Mouse (Mus musculus): ENCODE measurements at regions not wholly inside any gene's neighbourhood (a gene's known extent, or its start where the extent isn't known, plus 50 kb on each side); places are given as distances from the start of the nearest gene placed in this dataset.

DNA sequence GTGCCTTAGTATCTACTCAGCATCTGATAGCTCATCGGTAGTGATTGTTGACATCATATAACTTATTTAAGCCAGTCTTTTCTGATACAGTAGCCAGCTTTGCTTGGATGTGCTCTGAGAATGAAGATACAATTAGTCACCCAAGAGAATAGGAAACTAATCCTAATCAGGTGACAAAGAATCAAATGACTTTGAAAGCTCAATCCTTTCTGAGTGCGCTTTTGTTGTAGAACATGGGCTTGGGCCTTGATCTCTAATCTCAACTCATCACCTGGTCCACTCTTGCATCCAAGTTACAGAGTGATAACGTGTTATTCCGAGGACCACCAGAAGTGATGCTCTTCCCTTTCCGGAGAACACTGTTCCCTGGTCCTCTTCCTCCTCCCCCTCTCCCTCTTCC, 86.9 kb upstream of the Cpm start:
- no peak for DNase-seq (ENCODE audit: low read depth, low spot score)

DNA sequence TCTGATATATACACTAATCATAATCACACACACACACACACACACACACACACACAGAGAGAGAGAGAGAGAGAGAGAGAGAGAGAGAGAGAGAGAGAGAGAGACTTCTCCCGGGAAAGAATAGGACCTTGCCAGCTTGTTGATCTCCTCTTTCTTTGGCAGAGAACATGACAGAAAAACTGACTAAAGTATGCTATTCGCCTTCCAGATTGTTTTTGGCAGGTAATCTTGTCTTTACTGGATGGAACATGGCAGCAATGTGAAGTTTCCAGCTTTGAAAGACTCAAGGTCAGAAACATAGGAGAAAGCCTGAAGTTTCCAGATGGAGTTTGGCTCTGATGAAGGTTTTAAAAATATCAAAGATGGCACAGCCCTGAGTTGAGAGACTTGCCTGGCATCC, 87.8 kb upstream of the Cpm start:
- DNase-seq (ENCODE audit: low read depth, low spot score), result no peak

DNA sequence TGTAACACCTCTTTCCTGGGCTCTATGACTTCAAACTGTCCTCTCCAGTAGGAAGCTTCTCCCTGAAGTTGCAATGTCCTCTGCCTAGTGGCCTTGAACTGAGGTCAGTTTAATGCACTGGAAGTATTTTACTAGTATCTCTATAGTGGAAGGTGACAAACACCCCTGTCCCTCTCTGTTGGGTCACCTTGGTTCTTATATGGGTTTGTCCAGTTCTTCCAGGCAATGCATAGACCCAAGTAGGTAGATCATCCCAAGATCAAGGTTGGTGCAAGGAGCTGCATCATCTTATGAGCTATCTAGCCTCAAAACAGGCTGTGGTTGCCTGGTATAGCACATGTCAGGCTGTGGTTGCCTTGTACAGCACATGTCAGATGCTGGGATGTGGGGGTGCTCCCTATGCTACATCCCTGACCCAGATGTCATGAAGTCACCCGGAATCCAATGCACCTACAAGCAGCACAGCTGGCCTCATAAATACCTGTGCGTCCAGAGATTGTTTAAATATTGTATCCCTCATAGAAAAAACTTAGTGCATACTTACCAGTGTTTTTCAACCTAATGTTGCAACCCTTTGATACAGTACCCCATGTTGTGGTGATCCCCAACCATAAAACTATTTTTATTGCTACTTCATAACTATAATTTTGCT, 88.4 kb upstream of the Cpm start:
- no peak for DNase-seq (ENCODE audit: low read depth, low spot score)

DNA sequence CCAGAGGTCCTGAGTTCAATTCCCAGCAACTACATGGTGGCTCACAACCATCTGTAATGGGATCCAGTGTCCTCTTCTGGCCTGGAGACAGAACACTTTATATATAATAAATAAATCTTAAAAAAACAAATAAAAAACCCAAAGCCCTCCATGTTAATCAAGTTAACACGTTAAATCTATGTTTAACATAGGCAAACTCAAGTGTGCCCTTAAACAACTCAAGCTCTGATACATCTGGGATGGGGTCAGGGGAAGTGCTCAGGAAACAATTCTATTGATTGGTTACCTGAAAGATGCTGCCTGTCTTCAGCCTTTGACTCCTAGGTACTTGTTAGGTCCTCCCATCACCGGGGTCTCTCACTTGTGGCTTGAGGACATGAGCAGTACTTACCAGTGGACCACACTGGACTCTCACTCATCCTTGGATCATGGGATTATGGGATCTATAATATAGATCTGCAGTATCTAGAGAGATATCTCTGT, 89.1 kb upstream of the Cpm start:
- no peak for DNase-seq (ENCODE audit: low read depth, low spot score)

DNA sequence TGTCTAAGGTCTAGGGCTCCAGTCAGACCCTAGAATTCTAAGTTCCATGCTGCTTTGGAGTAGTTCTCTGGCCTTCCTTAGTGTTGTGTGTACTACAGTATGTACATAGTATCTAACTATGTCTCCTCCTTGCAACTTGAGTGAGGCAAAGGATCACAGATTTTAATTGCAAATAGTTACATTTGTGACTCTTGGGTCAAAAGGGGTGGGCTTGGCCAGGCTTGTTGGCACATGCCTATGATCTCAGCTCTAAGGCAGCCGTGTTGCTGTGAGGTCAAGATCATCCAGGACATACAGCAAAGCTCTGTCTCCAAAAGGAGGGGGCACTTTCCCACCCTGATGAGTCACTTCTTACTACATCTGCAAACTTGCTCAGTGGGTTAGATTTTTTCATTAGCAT, 89.8 kb upstream of the Cpm start:
- DNase-seq (ENCODE audit: low read depth, low spot score), result no peak

DNA sequence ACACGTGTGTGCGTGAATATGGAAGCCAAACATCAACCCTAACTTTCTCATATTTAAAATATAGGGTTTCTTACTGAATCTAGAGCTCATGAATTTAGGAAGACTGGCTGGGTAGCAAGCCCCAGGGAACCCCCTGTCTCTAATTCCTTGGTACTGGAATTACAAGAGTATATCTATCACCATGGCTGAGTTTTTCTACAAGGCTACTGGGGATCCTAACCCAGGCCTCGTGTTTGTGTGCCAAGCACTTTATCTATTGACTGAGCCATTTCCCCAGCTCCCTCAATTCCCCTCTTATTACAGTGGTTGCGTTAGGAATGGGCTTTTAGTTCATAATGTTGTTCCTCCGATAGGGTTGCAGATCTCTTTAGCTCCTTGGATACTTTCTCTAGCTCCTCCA, 90.6 kb upstream of the Cpm start:
- no peak for DNase-seq (ENCODE audit: low read depth, low spot score)

DNA sequence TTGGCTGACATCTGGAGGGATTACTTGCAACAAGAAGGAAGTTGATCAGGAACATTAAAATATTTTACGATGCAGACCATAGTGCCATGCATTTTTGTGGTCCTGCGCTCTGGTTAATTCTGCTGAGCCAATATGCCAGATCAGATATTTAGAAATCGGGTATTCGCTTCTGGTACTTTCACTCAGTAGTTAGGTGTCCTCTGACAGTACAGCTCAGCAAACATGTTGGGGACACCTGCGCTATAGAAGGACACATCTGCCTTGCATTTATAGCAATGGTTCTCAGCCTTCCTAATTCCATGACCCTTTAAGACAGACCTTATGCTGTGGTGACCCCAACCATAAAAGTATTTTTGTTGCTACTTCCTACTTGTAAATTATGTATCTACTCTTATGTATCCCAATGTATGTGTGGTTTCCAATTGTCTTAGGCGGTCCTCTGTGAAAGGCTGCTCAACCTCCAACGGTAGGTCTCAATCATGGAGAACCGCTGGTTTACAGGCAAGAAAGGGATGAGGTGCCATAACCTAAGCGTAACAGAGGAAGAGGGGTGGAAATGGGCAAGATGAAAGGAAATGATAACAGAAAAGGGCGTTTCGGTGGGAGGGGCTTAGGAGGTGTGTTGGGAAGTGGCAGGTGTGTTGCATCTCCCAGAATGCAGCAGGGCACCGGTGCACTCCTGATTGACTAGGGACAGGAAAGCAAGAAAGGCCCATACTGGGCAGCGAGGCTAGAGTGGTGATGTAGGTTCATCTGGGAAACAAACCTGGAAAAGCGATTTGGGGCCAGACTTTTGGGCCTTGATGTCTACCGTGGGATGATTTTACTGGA, 92.3 kb upstream of the Cpm start:
- no peak for DNase-seq (ENCODE audit: low read depth, low spot score)

DNA sequence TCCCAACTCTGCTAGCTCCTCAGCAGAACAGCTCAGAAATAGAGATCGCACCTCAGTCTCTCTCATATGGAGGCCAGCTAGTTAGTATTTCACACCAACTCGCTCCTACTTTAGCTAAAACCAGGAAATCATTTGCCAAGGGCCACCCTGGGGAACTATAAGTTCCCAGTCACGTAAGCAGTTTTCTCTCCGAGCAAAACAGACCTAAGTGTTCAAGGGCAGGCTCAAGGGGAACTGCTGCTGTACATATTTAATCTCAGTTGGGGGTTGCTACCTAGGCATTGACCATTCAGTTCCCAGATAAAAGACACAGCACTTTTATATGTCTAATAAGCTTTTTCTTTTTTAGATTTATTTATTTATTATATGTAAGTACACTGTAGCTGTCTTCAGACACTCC, 93.5 kb upstream of the Cpm start:
- no peak for DNase-seq (ENCODE audit: low read depth, low spot score)

DNA sequence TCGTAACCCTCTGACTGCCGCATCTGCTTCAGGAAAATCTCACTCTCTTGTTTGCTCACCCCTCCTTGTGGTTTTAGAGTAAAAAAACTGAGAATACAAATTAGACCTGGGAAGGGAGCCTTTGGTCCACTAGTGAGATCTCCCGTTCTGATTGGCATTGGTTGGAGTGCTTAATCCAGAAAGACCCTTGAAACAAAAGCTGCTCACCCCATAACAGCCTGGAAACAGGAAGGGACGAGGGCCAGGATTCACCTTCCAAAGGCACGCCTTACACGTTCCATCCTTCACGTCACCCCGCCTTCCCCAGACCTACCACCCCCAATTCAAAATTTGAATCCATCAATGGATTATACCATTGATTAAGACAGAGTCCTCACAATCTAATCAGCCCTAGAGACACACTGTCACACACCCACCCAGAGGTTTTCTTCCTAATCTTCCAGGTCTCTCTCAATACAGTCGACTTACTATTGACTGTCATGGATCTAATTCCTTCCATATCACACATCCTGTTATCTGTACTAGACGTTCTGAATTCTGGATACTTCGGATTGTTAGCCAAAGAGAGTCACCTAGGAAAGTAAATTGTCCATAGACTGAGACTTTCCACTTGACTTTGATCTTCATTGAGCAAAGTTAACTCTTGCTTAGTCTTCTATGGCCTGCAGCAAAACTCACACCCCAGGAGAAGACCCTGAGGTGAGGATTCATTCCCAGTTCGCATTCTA, 94.1 kb upstream of the Cpm start:
- DNase-seq (ENCODE audit: low read depth, low spot score), result no peak

DNA sequence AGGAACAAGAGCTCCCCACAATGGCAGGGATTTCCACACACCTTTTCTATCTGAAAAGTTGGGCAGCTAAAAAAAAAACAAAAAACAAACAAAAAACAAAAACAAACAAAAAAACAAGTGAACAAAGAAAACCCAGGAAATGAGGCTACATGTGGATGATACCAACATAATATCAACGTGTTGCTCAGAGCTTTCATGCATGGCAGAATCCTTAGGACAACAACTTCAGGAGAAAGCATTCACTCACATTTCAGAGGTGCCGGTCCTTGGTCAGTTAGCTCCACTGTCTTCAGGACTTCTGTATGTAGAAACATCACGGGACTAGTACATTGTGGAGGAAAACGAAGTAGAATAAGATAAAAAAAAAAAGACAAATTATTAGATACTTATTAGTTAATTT, 94.8 kb upstream of the Cpm start:
- no peak for DNase-seq (ENCODE audit: low read depth, low spot score)

DNA sequence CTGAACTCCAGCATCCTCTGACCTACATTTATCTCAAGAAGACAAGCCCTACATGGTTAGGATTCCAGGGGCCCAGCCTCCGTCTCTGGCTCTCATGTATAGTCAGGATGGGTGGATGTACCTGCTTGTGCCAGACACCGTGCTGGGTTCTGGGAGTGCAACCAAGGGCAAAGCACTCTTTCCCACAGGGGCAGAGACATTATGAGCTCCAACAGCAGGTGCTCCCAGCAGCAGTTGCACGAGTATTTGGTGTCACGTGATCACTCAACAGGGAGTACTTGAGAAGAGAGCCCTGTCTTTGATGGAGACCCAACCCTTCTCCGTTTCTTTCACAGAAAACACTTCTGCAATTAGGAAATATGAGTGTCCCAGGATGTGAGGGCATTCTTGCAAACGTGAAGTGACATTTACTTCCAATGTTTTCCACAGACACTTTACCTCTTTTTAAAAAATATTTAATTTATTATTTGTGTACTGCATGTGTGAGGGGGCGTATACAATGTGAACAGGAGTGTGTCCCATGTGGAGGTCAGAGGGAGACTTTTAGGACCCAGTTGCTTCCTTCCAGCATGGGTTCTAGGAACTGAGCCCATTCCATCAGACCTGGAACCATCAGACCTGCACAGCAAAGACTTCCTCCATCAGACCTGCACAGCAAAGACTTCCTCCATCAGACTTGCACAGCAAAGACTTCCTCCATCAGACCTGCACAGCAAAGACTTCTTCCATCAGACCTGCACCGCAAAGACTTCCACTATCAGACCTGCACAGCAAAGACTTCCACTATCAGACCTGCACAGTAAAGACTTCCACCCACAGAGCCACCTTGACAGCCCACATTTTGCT, 95.5 kb upstream of the Cpm start:
- DNase-seq (ENCODE audit: low read depth, low spot score), result no peak

DNA sequence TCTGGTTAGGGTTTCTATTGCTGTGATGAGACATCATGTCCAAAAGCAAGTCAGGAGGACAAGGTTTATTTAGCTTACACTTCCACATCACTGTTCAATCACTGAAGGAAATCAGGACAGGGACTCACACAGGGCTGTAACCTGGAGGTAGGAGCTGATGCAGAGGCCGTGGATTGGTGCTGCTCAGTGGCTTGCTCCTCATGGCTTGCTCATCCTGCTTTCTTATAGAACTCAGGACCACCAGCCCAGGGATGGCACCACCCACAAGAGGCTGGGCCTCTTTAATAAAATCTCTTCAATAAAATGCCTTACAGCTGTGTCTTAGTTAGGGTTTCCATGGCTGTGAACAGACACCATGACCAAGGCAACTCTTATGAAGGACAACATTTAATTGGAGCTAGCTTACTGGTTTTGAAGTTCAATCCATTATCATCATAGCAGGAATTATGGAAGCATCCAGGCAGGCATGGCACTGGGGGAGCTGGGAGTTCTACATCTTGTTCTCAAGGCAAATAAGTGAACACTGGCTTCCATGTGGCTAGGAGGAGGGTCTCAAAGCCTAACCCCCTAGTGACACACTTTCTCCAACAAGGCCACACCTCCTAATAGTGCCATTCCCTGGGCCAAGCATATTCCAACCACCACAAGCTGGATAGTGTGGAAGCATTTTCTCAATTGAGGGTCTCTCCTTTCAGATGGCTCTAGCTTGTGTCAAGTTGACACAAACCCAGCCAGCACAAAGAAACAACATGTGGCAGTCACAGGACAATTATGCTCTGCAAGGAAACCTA, 96.4 kb upstream of the Cpm start:
- no peak for DNase-seq (ENCODE audit: low read depth, low spot score)

DNA sequence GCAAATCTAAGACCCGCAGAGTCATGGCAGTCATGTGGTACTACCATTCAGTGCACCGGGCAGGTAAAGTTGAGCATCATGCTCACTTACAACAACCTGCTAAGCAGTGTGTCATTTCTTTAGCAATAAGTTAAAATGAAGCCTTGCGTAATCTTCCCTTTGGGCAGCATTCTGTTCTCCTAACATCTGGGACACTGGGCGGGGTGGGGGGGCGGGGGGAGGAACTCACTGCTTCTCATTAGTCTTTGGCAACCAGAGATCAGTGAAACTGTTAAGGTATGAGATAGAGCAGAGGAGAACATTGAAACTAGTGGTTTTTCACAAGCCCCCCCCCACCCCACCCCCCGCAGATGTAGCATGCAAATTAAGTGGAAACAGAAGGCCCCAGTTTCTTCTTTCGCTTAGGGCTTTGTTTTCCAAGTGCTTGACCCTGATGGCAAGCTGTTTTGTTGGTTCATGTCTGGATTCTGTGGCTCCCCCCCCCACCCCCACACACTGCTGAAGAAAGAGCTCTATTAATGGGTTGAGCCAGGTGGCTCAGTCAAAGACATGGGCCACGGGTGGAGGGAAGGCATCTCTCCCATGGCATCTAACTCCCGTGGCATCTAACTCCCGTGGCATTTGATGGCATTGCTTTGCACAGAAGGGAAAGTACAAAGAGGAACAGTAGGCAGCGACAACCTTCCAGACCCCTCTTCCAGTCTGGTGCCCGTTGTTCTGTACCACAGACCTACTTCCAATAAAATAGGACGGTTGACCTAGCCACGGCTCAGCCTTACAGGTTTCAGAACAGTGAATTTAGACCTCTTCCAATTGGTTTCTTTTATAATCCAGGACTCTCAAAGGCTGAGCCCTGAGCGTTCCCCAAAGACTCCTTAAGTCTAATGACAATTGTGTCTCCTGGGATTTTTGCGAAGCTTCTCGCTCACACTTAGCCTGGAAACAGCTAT, 97.2 kb upstream of the Cpm start:
- no peak for DNase-seq (ENCODE audit: low read depth, low spot score)

DNA sequence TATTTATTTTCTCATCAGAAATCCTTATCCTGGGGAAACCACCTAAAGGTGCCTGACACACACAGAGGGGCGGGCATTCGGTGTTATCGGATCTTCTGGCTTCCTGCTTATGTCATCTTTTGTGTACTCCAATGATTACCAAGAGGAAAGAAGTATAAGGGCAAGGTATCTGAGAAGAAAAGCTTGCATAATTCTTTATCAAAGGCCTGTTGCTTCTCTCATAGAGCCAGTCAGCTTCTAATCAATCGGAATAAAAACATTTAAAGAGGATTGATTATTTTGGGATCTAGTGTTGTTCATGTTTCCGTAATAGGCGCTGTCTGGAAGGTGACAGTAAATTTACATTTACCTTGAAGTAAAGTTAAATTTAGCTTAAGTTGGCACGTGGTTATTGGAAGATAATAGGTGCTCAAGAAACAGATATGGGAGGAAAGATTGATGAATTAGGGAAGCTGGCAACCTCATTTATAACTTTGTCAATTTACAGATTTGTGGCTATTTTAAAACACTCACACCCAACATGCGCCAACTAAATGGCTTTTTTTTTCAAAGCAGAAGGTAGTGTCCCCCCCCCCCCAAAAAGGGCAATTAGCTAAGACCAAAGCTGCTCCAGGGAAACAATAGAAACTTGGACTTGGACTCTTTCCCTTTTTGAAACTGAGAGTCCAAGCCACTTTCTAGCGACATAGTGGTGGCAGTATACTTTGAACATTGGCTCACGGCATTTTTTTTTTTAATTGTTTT, 98.3 kb upstream of the Cpm start:
- no peak for DNase-seq (ENCODE audit: low read depth, low spot score)

DNA sequence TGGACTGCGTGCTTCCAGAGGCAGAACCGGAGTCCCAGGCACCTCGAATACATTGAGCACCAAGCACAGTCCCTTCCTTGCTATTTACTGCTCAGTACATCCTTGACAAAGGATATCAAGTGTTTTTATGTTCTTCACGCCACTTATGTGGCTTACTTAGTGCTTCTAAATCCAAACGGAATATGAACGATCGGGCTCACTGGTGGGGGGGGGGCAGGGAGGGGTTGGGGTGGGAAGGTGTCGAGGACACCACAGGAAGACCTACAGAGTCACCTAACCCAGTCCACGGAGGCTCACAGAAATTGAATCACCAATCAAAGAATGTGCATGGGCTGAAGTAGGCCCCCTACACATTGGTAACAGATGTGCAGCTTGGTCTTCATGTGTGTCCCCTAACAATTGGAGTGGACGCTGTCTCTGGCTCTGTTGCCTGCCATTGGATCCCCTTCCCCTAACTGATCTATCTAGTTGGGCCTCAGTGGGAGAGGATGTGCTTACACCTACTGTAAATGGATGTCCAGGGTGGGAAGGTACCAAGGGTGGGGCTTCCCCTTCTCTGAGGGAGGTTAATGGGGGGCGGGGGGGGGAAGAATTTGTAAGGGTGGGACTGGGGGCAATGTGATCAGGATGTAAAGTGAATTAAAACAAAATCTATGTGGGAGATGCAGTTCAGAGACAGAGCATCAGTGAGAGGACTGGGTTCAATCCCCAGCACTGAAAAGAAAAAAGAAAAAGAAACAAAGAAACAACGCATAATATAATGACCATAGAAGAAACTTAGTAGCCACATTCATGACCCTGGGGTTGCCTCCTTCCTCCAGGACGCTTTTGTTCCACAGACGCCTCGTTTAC, 99.1 kb upstream of the Cpm start:
- no peak for DNase-seq (ENCODE audit: low read depth, low spot score)

DNA sequence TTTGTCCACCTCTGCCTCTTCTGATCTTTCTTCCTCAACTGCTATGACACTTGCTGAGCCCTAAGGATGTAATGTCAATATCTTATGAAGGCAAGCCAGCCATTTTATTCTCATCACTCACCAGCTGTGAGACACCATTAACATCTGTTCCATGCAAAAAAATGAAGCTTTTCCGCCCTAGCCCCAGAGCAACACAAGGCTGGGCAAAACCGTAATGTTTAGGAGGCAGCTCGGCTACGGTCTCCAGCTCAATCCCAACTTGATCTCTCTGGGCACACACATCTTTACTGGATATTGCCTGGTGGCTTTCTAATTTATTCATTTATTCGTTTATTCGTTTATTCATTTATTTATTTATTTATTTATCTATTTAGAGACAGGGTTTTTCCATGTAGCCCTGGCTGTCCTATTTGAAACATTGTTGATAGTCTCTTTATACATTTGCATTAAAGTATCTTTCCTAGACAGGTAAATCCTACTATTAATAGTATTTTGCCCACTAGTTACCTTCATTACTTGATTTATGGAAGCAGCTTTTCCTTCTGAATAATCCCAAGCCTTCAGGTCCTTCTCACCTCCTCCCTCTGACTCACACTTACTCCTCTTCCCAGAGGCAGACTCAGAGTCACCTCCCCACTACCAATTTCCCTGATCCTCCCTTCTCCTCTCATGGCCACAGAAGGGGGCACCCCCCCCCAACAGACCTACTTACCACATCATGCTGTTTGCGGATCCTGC, 99.9 kb upstream of the Cpm start:
- no peak for DNase-seq (ENCODE audit: low read depth, low spot score)

DNA sequence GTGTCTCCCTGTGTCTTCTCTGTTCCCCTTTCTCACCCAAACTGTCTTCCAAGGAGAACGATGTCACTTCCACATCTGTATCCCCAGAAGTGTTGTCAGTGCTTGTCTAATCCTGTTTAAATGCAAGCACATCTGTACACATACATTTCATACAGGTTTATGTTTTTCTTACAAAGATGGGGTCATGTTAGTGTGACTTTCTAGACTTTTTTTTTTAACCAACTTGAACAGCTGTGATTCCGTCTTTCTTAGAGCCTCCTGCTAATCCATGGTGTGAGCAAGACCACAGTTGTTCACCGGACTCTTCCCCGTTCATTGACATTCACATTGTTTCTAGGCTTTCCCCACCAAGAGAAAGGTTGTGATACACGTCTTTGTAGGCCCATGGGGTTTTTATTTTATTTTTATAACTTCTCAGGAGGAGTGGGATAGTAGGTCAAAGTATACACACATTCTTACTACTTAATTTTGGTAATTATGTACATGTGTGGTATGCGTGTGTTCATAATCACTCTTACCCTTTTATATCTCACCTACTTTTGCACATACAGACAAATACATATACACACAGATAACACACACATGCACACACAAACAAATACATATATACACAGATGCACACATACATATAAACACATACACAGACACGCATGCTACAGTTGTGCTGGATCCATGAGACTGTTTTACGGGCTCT, 100.6 kb upstream of the Cpm start:
- DNase-seq (ENCODE audit: low read depth, low spot score), result no peak

Data from embryo, embryonic 11.5 days (tissue).